Mouse (Mus musculus) hindbrain, embryonic 10.5 days (tissue): ENCODE measurements around the gene Hsd3b6. TPM values are rescaled to one million over a fixed set of nuclear protein-coding genes. Genes with fewer than 3 reads are reported as not detected.

Source experiments
- DNase-seq: peaks from one replicate; pipeline ENCODE4 v3.0.0-alpha.2; 2017; ENCODE audit warnings: low spot score
- H3K27ac ChIP-seq: fragments of 300-500 bp; sonication (generic); 2 replicates; pipeline ENCODE4 v1.5.1; 2016; ENCODE audit warnings: mild to moderate bottlenecking, moderate library complexity
- H3K27me3 ChIP-seq: fragments of 300-500 bp; sonication (generic); 2 replicates; pipeline ENCODE4 v1.6.1; 2016; ENCODE audit warnings: mild to moderate bottlenecking; ENCODE audit not compliant: poor library complexity, insufficient read depth, severe bottlenecking
- H3K36me3 ChIP-seq: fragments of 300-500 bp; sonication (generic); 2 replicates; pipeline ENCODE4 v1.6.1; 2016; ENCODE audit warnings: mild to moderate bottlenecking, moderate library complexity
- H3K4me1 ChIP-seq: fragments of 300-500 bp; sonication (generic); replicated peaks from 2 replicates; pipeline ENCODE4 v1.6.1; 2016; ENCODE audit warnings: mild to moderate bottlenecking
- H3K4me3 ChIP-seq: fragments of 300-500 bp; sonication (generic); 2 replicates; pipeline ENCODE4 v1.5.1; 2016; ENCODE audit warnings: mild to moderate bottlenecking, moderate library complexity
- H3K9me3 ChIP-seq: fragments of 300-500 bp; sonication (generic); 2 replicates; pipeline ENCODE4 v1.6.1; 2016; ENCODE audit warnings: mild to moderate bottlenecking, moderate library complexity
- WGBS: fragments of 180-500 bp; shearing (Covaris S2); methylation state at CpG from one replicate; pipeline ENCODE4 v1.1.7; 2016; 5-methylcytosine and 5-hydroxymethylcytosine counted together
- polyA plus RNA-seq: library from polyadenylated mRNA; unstranded; fragments of >200 nt; fragmentation: Nextera tagmentation; extraction: Ambion mirVana; gene quantifications from 2 replicates; pipeline ENCODE4 v1.2.1, GENCODE M21; 2016

Gene Hsd3b6
- polyA plus RNA-seq, 1 experiment from 2014 or later, result 12.6 TPM

- Histone ChIP-seq H3K27ac (no peak overlapping the region), H3K4me3 (no peak overlapping the region), H3K36me3 (no peaks in the 10 kb centered on the region), H3K4me1 (no peaks in the 10 kb centered on the region), H3K9me3 (no peaks in the 10 kb centered on the region), H3K27me3 (no peaks in the 10 kb centered on the region)
- WGBS, result 80% methylated on average over 2 of the region's 2 CpGs
- no peak for DNase-seq
Observed at GRCm38 (mm10) chr3:98786551-98786950, 27.7 kb downstream of the Hsd3b6 start.

- H3K27ac ChIP-seq, result no peak overlapping the region
- H3K4me3 ChIP-seq, result no peak overlapping the region
- no peaks in the 10 kb centered on the region for H3K9me3 ChIP-seq
- no peaks in the 10 kb centered on the region for H3K4me1 ChIP-seq
- no peak for DNase-seq
- no peaks in the 10 kb centered on the region for H3K36me3 ChIP-seq
- H3K27me3 ChIP-seq, result no peaks in the 10 kb centered on the region
Observed at GRCm38 (mm10) chr3:98782181-98782868, 31.9 kb downstream of the Hsd3b6 start.

GRCm38 (mm10) chr3:98780921-98781320 lies 33.3 kb downstream of the Hsd3b6 start:
- no peaks in the 10 kb centered on the region for H3K27me3 ChIP-seq
- H3K27ac ChIP-seq, result no peak overlapping the region
- H3K36me3 ChIP-seq, result no peaks in the 10 kb centered on the region
- H3K4me3 ChIP-seq, result no peak overlapping the region
- H3K9me3 ChIP-seq, result no peaks in the 10 kb centered on the region
- H3K4me1 ChIP-seq, result no peaks in the 10 kb centered on the region
- no peak for DNase-seq

- Histone ChIP-seq H3K27me3 (no peaks in the 10 kb centered on the region), H3K36me3 (no peaks in the 10 kb centered on the region), H3K4me3 (no peak overlapping the region), H3K27ac (no peak overlapping the region), H3K9me3 (no peaks in the 10 kb centered on the region), H3K4me1 (no peaks in the 10 kb centered on the region)
- no peak for DNase-seq
Observed at GRCm38 (mm10) chr3:98764155-98764554, 50.1 kb downstream of the Hsd3b6 start.

- WGBS, result 88% methylated on average over 3 of the region's 3 CpGs
- Histone ChIP-seq H3K4me1 (no peaks in the 10 kb centered on the region), H3K27ac (no peak overlapping the region), H3K36me3 (no peaks in the 10 kb centered on the region), H3K27me3 (no peaks in the 10 kb centered on the region), H3K4me3 (no peak overlapping the region), H3K9me3 (no peaks in the 10 kb centered on the region)
- no peak for DNase-seq
Observed at GRCm38 (mm10) chr3:98756836-98757235, 57.4 kb downstream of the Hsd3b6 start.

Other genes with a start within 250 kb of the Hsd3b6 start
- gene Gm10681, start 225.6 kb downstream of the Hsd3b6 start, polyA plus RNA-seq, result not detected in 2 replicates
- gene Hsd3b5, start 184.2 kb downstream of the Hsd3b6 start, polyA plus RNA-seq, result not detected in 2 replicates
- gene Hsd3b2, start 89.9 kb downstream of the Hsd3b6 start, polyA plus RNA-seq, result 0.04 TPM in 2 replicates
- not detected in 2 replicates for gene Hsd3b3, start 51.3 kb downstream of the Hsd3b6 start, polyA plus RNA-seq
- 0.19 and 0.33 TPM in 2 replicates for gene Hsd3b1, start 45.4 kb upstream of the Hsd3b6 start, polyA plus RNA-seq
- not detected in 2 replicates for gene Hao2, start 78.8 kb upstream of the Hsd3b6 start, polyA plus RNA-seq